Mouse (Mus musculus) kidney, postnatal 0 days (tissue): ENCODE results near the gene Nol3. TPM values are rescaled to one million over a fixed set of nuclear protein-coding genes. Genes with fewer than 3 reads are reported as not detected.
A peak's percentile ranks its signal among the peaks of the same experiment; 100 is the strongest.

ENCODE experiments used
- ATAC-seq: fragments of 200-750 bp; cut with Nextera tagmentation; replicated peaks from 2 replicates; pipeline ENCODE4 v1.8.0; 2017; ENCODE audit warnings: low read depth, moderate number of reproducible peaks, moderate TSS enrichment, moderate library complexity; ENCODE audit not compliant: low FRiP score
- DNase-seq: peaks from one replicate; pipeline ENCODE4 v3.0.0-alpha.2; 2016; ENCODE audit warnings: low spot score
- H3K27ac ChIP-seq: fragments of 300-500 bp; sonication (generic); 2 replicates; pipeline ENCODE4 v1.5.1; 2014; ENCODE audit warnings: mild to moderate bottlenecking
- H3K27me3 ChIP-seq: fragments of 300-500 bp; sonication (generic); 2 replicates; pipeline ENCODE4 v1.6.1; 2014; ENCODE audit warnings: low read length, mixed read lengths; ENCODE audit not compliant: insufficient read depth
- H3K36me3 ChIP-seq: fragments of 300-500 bp; sonication (generic); 2 replicates; pipeline ENCODE4 v1.6.1; 2014; ENCODE audit warnings: low read length, mixed read lengths; ENCODE audit not compliant: insufficient read depth
- H3K4me1 ChIP-seq: fragments of 300-500 bp; sonication (generic); replicated peaks from 2 replicates; pipeline ENCODE4 v1.6.1; 2014; ENCODE audit warnings: antibody characterized with exemption, low read length, mixed read lengths; ENCODE audit not compliant: insufficient read depth
- H3K4me2 ChIP-seq: fragments of 300-500 bp; sonication (generic); 2 replicates; pipeline ENCODE4 v1.6.1; 2014; ENCODE audit warnings: mild to moderate bottlenecking, low read length, moderate library complexity, mixed read lengths
- H3K4me3 ChIP-seq: fragments of 300-500 bp; sonication (generic); replicated peaks from 2 replicates; pipeline ENCODE4 v1.5.1; 2014; ENCODE audit warnings: low read depth, low read length
- H3K9ac ChIP-seq: fragments of 300-500 bp; sonication (generic); 2 replicates; pipeline ENCODE4 v1.6.1; 2014; ENCODE audit warnings: low read depth, low read length
- H3K9me3 ChIP-seq: fragments of 300-500 bp; sonication (generic); replicated peaks from 2 replicates; pipeline ENCODE4 v1.6.1; 2016; ENCODE audit warnings: low read length, inconsistent platforms, mixed read lengths
- CTCF ChIP-seq: IDR thresholded peaks from 2 replicates; pipeline ENCODE4 v1.5.1; 2016; ENCODE audit warnings: antibody characterized with exemption, low read depth, mild to moderate bottlenecking, moderate library complexity
- WGBS: fragments of 180-500 bp; shearing (Covaris S2); extraction: QIAGEN DNeasy Blood & Tissue Kit; methylation state at CpG from one replicate; pipeline ENCODE4 v1.1.7; 2014; 5-methylcytosine and 5-hydroxymethylcytosine counted together
- polyA plus RNA-seq: library from polyadenylated mRNA; unstranded; fragments of >200 nt; fragmentation: Nextera tagmentation; extraction: Ambion mirVana; gene quantifications from 2 replicates; pipeline ENCODE4 v1.2.1, GENCODE M21; 2015

Nol3 gene
- polyA plus RNA-seq, 1 experiment from 2014 or later = 0.29 TPM

- Histone ChIP-seq H3K4me1 (no peaks in the 10 kb centered on the region), H3K27ac (no peak overlapping the region), H3K4me2 (no peak overlapping the region), H3K27me3 (no peaks in the 10 kb centered on the region), H3K4me3 (no peak overlapping the region), H3K9me3 (no peaks in the 10 kb centered on the region), H3K36me3 (peaks cover 28% of the 10 kb centered on the region), H3K9ac (no peak overlapping the region)
- no peak for ATAC-seq
- no peak for TF ChIP-seq CTCF
- WGBS = 96% methylated on average over 7 of the region's 7 CpGs
- DNase-seq = no peak
Measured at GRCm38 (mm10) chr8:105241016-105241415, 34.9 kb upstream of the Nol3 start.

- Histone ChIP-seq H3K27ac (no peak overlapping the region), H3K9ac (no peak overlapping the region), H3K4me1 (0 out of 2 replicates have a peak, but pooled peaks cover 6% of the 10 kb centered on the region), H3K4me3 (no peak overlapping the region), H3K27me3 (no peaks in the 10 kb centered on the region), H3K4me2 (no peak overlapping the region), H3K36me3 (peaks cover 44% of the 10 kb centered on the region), H3K9me3 (no peaks in the 10 kb centered on the region)
- DNase-seq (no peak), ATAC-seq (no peak)
- WGBS = 93% methylated on average over 6 of the region's 6 CpGs
- no peak for TF ChIP-seq CTCF
Measured at GRCm38 (mm10) chr8:105251954-105252353, 24.0 kb upstream of the Nol3 start.

GRCm38 (mm10) chr8:105252680-105253537 lies 23.0 kb upstream of the Nol3 start:
- 89% methylated on average over 10 of the region's 10 CpGs for WGBS
- 0 out of 2 replicates have a peak, but pooled peaks cover 6% of the 10 kb centered on the region for H3K4me1 ChIP-seq
- H3K4me3 ChIP-seq = no peak overlapping the region
- H3K27ac ChIP-seq = no peak overlapping the region
- no peaks in the 10 kb centered on the region for H3K27me3 ChIP-seq
- ATAC-seq (no peak), DNase-seq (no peak)
- no peak for TF ChIP-seq CTCF
- H3K9ac ChIP-seq = no peak overlapping the region
- no peaks in the 10 kb centered on the region for H3K9me3 ChIP-seq
- H3K4me2 ChIP-seq = no peak overlapping the region
- peaks cover 39% of the 10 kb centered on the region for H3K36me3 ChIP-seq

- 0 out of 2 replicates have a peak, but pooled peaks cover under 1% of the 10 kb centered on the region for H3K27me3 ChIP-seq
- peaks cover 32% of the 10 kb centered on the region for H3K36me3 ChIP-seq
- H3K4me1 ChIP-seq = 0 out of 2 replicates have a peak, but pooled peaks cover 8% of the 10 kb centered on the region
- H3K9ac ChIP-seq = no peak overlapping the region
- H3K9me3 ChIP-seq = no peaks in the 10 kb centered on the region
- peak overlapping the region; percentile 98 for H3K4me2 ChIP-seq
- H3K4me3 ChIP-seq = peak overlapping the region; percentile 62
- H3K27ac ChIP-seq = no peak overlapping the region
- ATAC-seq (0 out of 2 replicates have a peak, but pooled peaks have one; percentile 15), DNase-seq (no peak)
- no peak for TF ChIP-seq CTCF
- WGBS = 32% methylated on average over 20 of the region's 20 CpGs
Measured at GRCm38 (mm10) chr8:105253766-105254151, 22.2 kb upstream of the Nol3 start.

GRCm38 (mm10) chr8:105254152-105254965 lies 21.6 kb upstream of the Nol3 start:
- H3K27ac ChIP-seq = peak overlapping the region; percentile 50
- H3K36me3 ChIP-seq = peaks cover 28% of the 10 kb centered on the region
- H3K9ac ChIP-seq = peak overlapping the region; percentile 61
- TF ChIP-seq CTCF = peak; percentile 89
- ATAC-seq = peak; percentile 78
- 0 out of 2 replicates have a peak, but pooled peaks cover 7% of the 10 kb centered on the region for H3K27me3 ChIP-seq
- H3K4me3 ChIP-seq = peak overlapping the region; percentile 62
- H3K4me1 ChIP-seq = peaks cover 14% of the 10 kb centered on the region; the same call in 1 of the 2 replicates
- H3K9me3 ChIP-seq = no peaks in the 10 kb centered on the region
- under 1% methylated on average over 67 of the region's 74 CpGs for whole genome bisulfite sequencing
- peak; percentile 92 for DNase-seq
- H3K4me2 ChIP-seq = peak overlapping the region; percentile 98

GRCm38 (mm10) chr8:105254966-105255350 lies 21.0 kb upstream of the Nol3 start, which contains the start of gene B3gnt9:
Gene B3gnt9 (minus strand): TSS chr8:105255153.
- Histone ChIP-seq H3K27me3 (0 out of 2 replicates have a peak, but pooled peaks cover 8% of the 10 kb centered on the region), H3K9ac (peak within 1 kb of the TSS; percentile 61), H3K4me2 (peak within 1 kb of the TSS; percentile 98), H3K36me3 (peaks cover 22% of the 10 kb centered on the region; the same call in 1 of the 2 replicates), H3K4me1 (peaks cover 18% of the 10 kb centered on the region; the same call in 1 of the 2 replicates), H3K4me3 (peak within 1 kb of the TSS; percentile 62), H3K27ac (peak within 1 kb of the TSS; percentile 50), H3K9me3 (no peaks in the 10 kb centered on the region)
- peak; percentile 62 for DNase-seq
- ATAC-seq = peak; percentile 45
- TF ChIP-seq CTCF = no peak
- 1% methylated on average over 14 of the region's 14 CpGs for WGBS
